Mouse (Mus musculus): ENCODE data around the gene Kdsr. TPM values are rescaled to one million over a fixed set of nuclear protein-coding genes. Genes with fewer than 3 reads are reported as not detected.
A peak's percentile ranks its signal among the peaks of the same experiment; 100 is the strongest.

Kdsr gene
- polyA plus RNA-seq, 1 experiment from 2014 or later, result 3.7 TPM

DNA sequence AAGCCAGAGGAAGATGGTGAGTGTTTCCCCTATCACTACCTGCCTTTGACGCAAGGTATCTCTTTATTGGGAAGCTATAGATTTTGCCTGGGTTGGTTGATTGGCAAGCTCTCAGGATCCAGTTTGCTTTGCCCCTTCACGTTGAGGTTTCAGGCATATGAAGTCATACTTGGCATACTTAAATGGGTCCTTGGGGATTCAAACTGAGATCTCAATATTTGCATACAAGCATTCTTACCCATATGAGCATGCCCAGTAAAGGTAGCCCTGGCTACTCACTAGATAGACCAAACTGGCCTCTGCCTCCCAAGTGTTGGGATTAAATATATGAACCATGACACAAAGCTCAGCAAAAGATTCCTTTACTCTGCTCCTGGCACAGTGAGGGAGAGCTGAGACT lies 5.3 kb upstream of the Kdsr start:
- no peak for ATAC-seq (ENCODE audit: insufficient read depth)
- no peak overlapping the region for H3K4me2 ChIP-seq
- peaks cover 29% of the 10 kb centered on the region for H3K36me3 ChIP-seq (replicated peaks)
- H3K4me3 ChIP-seq (replicated peaks), result no peak overlapping the region
- H3K27me3 ChIP-seq, result no peaks in the 10 kb centered on the region
- no peaks in the 10 kb centered on the region for H3K9me3 ChIP-seq (replicated peaks)
- 83% methylated on average over 2 of the region's 2 CpGs for WGBS (ENCODE audit: insufficient replicate concordance)
- H3K27ac ChIP-seq (replicated peaks), result no peak overlapping the region
- 0 out of 2 replicates have a peak, but pooled peaks cover 6% of the 10 kb centered on the region for H3K4me1 ChIP-seq (replicated peaks)
- H3K9ac ChIP-seq, result no peak overlapping the region

GRCm38 (mm10) chr1:106764281-106764680 lies 4.8 kb upstream of the Kdsr start:
- Histone ChIP-seq H3K4me2 (no peak overlapping the region), H3K4me1 (replicated peaks) (peaks cover 8% of the 10 kb centered on the region), H3K27me3 (no peaks in the 10 kb centered on the region), H3K36me3 (replicated peaks) (peaks cover 27% of the 10 kb centered on the region), H3K9me3 (replicated peaks) (no peaks in the 10 kb centered on the region), H3K9ac (no peak overlapping the region), H3K4me3 (replicated peaks) (no peak overlapping the region), H3K27ac (replicated peaks) (no peak overlapping the region)
- 72% methylated on average over 3 of the region's 3 CpGs for WGBS (ENCODE audit: insufficient replicate concordance)
- ATAC-seq (ENCODE audit: insufficient read depth), result no peak

GRCm38 (mm10) chr1:106760750-106761149 lies 1.2 kb upstream of the Kdsr start:
- Histone ChIP-seq H3K9me3 (replicated peaks) (no peaks in the 10 kb centered on the region), H3K27me3 (no peaks in the 10 kb centered on the region), H3K4me2 (0 out of 2 replicates have a peak overlapping the region, but pooled peaks have one; percentile 99), H3K27ac (replicated peaks) (no peak overlapping the region), H3K4me1 (replicated peaks) (peaks cover 24% of the 10 kb centered on the region), H3K9ac (no peak overlapping the region), H3K4me3 (replicated peaks) (no peak overlapping the region), H3K36me3 (replicated peaks) (peaks cover 3% of the 10 kb centered on the region; the same call in 1 of the 2 replicates)
- WGBS (ENCODE audit: insufficient replicate concordance), result 74% methylated on average over 3 of the region's 3 CpGs
- no peak for ATAC-seq (ENCODE audit: insufficient read depth)

- no peaks in the 10 kb centered on the region for H3K9me3 ChIP-seq (replicated peaks)
- H3K4me2 ChIP-seq, result peak overlapping the region; percentile 99
- H3K9ac ChIP-seq, result peak overlapping the region; percentile 74
- peak overlapping the region; percentile 73 for H3K4me3 ChIP-seq (replicated peaks)
- no peaks in the 10 kb centered on the region for H3K27me3 ChIP-seq
- ATAC-seq (ENCODE audit: insufficient read depth), result peak; percentile 70
- peak overlapping the region; percentile 90 for H3K27ac ChIP-seq (replicated peaks)
- peaks cover 24% of the 10 kb centered on the region for H3K4me1 ChIP-seq (replicated peaks)
- H3K36me3 ChIP-seq (replicated peaks), result no peaks in the 10 kb centered on the region
- WGBS (ENCODE audit: insufficient replicate concordance), result under 1% methylated on average over 34 of the region's 34 CpGs
These were observed 574 bp downstream of the Kdsr start for GRCm38 (mm10) chr1:106758734-106759571.

- H3K27ac ChIP-seq (replicated peaks), result no peak overlapping the region
- H3K4me3 ChIP-seq (replicated peaks), result no peak overlapping the region
- H3K4me1 ChIP-seq (replicated peaks), result peaks cover 24% of the 10 kb centered on the region
- H3K27me3 ChIP-seq, result no peaks in the 10 kb centered on the region
- H3K9me3 ChIP-seq (replicated peaks), result no peaks in the 10 kb centered on the region
- no peak for ATAC-seq (ENCODE audit: insufficient read depth)
- no peak overlapping the region for H3K4me2 ChIP-seq
- H3K36me3 ChIP-seq (replicated peaks), result no peaks in the 10 kb centered on the region
- 34% methylated on average over 4 of the region's 4 CpGs for WGBS (ENCODE audit: insufficient replicate concordance)
- H3K9ac ChIP-seq, result no peak overlapping the region
These were observed 2.9 kb downstream of the Kdsr start for GRCm38 (mm10) chr1:106756633-106757032.

DNA sequence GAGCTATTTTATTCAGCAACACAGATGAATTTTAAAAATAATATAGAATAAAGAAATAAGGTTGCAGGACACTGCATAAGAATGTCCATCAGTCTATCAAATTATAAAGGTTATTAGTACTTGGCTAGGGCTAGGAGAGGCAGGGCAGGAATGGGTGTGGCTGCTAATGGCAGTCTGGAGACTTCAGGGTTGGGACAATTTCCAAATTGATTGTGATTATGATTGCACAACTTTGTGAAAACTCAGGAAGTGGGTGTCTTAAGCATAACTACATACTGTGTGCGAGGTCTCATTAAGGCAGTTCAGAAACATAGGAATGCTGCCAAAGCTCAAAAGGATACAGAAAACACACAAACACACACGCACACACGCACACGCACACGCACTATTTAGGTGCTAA lies 7.5 kb downstream of the Kdsr start:
- Histone ChIP-seq H3K36me3 (replicated peaks) (peaks cover 6% of the 10 kb centered on the region; the same call in 1 of the 2 replicates), H3K4me1 (replicated peaks) (no peaks in the 10 kb centered on the region), H3K27me3 (no peaks in the 10 kb centered on the region), H3K4me3 (replicated peaks) (no peak overlapping the region), H3K27ac (replicated peaks) (no peak overlapping the region), H3K9ac (no peak overlapping the region), H3K4me2 (no peak overlapping the region), H3K9me3 (replicated peaks) (no peaks in the 10 kb centered on the region)
- no peak for ATAC-seq (ENCODE audit: insufficient read depth)
- 76% methylated on average over 5 of the region's 5 CpGs for WGBS (ENCODE audit: insufficient replicate concordance)

- Histone ChIP-seq H3K27me3 (no peaks in the 10 kb centered on the region), H3K4me2 (no peak overlapping the region), H3K4me3 (replicated peaks) (no peak overlapping the region), H3K27ac (replicated peaks) (no peak overlapping the region), H3K9ac (no peak overlapping the region), H3K4me1 (replicated peaks) (no peaks in the 10 kb centered on the region), H3K9me3 (replicated peaks) (no peaks in the 10 kb centered on the region), H3K36me3 (replicated peaks) (peaks cover 13% of the 10 kb centered on the region)
- 76% methylated on average over 1 of the region's 1 CpGs for WGBS (ENCODE audit: insufficient replicate concordance)
- ATAC-seq (ENCODE audit: insufficient read depth), result no peak
These were observed 8.9 kb downstream of the Kdsr start for GRCm38 (mm10) chr1:106750656-106751055.

GRCm38 (mm10) chr1:106748555-106749315 lies 10.8 kb downstream of the Kdsr start:
- Histone ChIP-seq H3K27me3 (no peaks in the 10 kb centered on the region), H3K4me3 (replicated peaks) (no peak overlapping the region), H3K9me3 (replicated peaks) (no peaks in the 10 kb centered on the region), H3K9ac (no peak overlapping the region), H3K4me2 (no peak overlapping the region), H3K4me1 (replicated peaks) (no peaks in the 10 kb centered on the region), H3K27ac (replicated peaks) (no peak overlapping the region), H3K36me3 (replicated peaks) (peaks cover 13% of the 10 kb centered on the region)
- ATAC-seq (ENCODE audit: insufficient read depth), result no peak
- WGBS (ENCODE audit: insufficient replicate concordance), result 69% methylated on average over 6 of the region's 6 CpGs

- H3K9ac ChIP-seq, result no peak overlapping the region
- H3K9me3 ChIP-seq (replicated peaks), result no peaks in the 10 kb centered on the region
- peaks cover 13% of the 10 kb centered on the region for H3K36me3 ChIP-seq (replicated peaks)
- H3K4me1 ChIP-seq (replicated peaks), result no peaks in the 10 kb centered on the region
- no peak for ATAC-seq (ENCODE audit: insufficient read depth)
- H3K4me3 ChIP-seq (replicated peaks), result no peak overlapping the region
- H3K27me3 ChIP-seq, result no peaks in the 10 kb centered on the region
- WGBS (ENCODE audit: insufficient replicate concordance), result 83% methylated on average over 6 of the region's 6 CpGs
- no peak overlapping the region for H3K4me2 ChIP-seq
- no peak overlapping the region for H3K27ac ChIP-seq (replicated peaks)
These were observed 16.5 kb downstream of the Kdsr start for GRCm38 (mm10) chr1:106742980-106743379.

DNA sequence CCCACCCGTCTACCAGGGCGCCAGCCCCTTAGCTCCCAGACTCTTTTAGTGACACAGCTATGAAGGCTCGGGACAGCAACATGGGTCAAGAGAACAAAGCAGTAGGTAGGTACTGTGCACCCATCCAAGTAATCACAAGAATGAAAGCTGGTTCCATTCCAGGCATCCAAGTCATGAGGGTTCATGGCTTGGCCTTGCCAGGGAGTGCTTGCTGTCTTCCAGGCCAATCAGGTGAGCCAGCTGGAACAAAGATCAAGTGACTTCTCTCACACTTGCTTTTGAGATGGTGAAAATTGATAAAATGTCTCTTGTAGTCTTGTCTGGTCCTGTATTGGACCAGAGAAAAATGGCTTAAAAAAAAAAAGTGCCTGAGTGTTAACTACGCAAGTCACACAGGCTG lies 18.8 kb downstream of the Kdsr start:
- Histone ChIP-seq H3K27ac (replicated peaks) (no peak overlapping the region), H3K4me1 (replicated peaks) (no peaks in the 10 kb centered on the region), H3K4me3 (replicated peaks) (no peak overlapping the region), H3K27me3 (no peaks in the 10 kb centered on the region), H3K9ac (no peak overlapping the region), H3K36me3 (replicated peaks) (0 out of 2 replicates have a peak, but pooled peaks cover 6% of the 10 kb centered on the region), H3K4me2 (no peak overlapping the region), H3K9me3 (replicated peaks) (no peaks in the 10 kb centered on the region)
- 72% methylated on average over 4 of the region's 4 CpGs for WGBS (ENCODE audit: insufficient replicate concordance)
- ATAC-seq (ENCODE audit: insufficient read depth), result no peak

- no peak for ATAC-seq (ENCODE audit: insufficient read depth)
These were observed 19.7 kb downstream of the Kdsr start for GRCm38 (mm10) chr1:106739810-106740209.

More at GRCm38 (mm10) chr1:106739810-106740209, 19.7 kb downstream of the Kdsr start:
- Histone ChIP-seq H3K4me2 (no peak overlapping the region), H3K9ac (no peak overlapping the region), H3K9me3 (replicated peaks) (no peaks in the 10 kb centered on the region), H3K36me3 (replicated peaks) (0 out of 2 replicates have a peak, but pooled peaks cover 6% of the 10 kb centered on the region), H3K27ac (replicated peaks) (no peak overlapping the region), H3K27me3 (no peaks in the 10 kb centered on the region), H3K4me1 (replicated peaks) (no peaks in the 10 kb centered on the region), H3K4me3 (replicated peaks) (no peak overlapping the region)
- WGBS (ENCODE audit: insufficient replicate concordance), result 71% methylated on average over 5 of the region's 5 CpGs

Measured in liver, embryonic 15.5 days (tissue).